Mouse (Mus musculus) spleen, postnatal 14 days (tissue): ENCODE measurements around the gene Vmn1r221.
"Not testable (repeated sequence)": the region's sequence is repeated elsewhere in the genome, so short reads cannot be mapped to it uniquely, and the experiment has no call there.

ENCODE experiments used
- DNase-seq, 2 experiments: peaks; one replicate each; pipeline ENCODE4 v3.0.0; 2021 to 2022; ENCODE audit warnings: low spot score in 2 of 2

Vmn1r221 gene

DNA sequence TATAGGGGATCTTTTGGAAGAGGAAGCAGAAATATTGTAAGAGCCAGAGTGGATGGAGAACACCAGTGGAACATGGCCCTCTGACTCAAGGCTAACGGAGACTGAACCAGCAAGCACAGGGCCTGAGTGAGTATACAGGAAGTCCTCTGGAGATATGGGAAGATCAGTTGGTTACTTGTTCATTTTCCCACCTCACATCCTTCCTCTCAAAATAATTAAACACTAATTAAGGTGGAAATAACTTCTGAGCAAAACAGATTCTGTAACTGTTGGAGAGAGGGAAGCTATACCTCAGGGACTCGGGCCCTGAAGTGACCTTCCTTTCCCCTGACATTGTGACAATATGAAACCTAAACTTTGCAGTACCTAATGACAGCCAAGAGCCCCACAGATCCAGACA is at the start of gene Vmn1r221:
Vmn1r221 (plus strand) TSS at position 301 of the 400 bp plus-strand sequence.
- not testable (repeated sequence) for DNase-seq

DNA sequence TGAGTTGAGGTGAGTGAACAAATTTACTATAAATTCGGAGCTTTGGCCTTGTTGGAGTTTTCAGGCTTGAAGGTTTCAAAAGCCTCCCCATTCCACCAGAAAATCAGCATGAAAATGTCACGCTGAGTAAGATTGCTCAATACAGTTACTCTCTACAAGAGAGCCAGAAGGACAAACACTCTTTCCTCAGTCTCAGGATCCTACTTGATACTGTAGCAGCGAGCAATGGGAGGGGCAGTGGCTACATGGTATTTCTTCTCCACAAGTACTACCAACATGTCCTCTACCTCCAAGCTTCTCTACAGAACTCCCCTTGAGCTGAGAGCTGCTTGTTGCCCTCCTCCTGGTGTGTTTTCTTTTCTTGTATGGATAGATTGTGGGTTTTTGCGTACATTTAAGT is 47.5 kb upstream of the Vmn1r221 start:
- DNase-seq, result not testable (repeated sequence)

DNA sequence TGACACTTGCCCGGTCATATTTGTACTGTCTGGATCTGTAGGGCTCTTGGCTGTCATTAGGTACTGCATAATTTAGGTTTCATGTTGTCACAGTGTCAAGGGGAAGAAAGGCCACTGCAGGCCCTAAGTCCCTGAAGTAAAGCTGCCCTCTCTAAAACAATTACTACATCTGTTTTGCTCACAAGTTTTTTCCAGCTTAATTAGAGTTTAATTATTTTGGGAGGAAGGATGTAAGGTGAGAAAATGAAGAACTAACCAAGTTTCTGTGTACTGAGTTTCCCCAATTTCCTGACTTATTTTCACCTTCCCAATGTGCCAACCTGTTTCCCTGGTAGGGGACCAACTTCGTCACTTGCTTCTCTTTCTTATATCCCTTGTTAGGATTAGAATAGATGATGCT is 26.1 kb upstream of the Vmn1r221 start, which contains the start of gene Vmn1r220:
Vmn1r220 (minus strand) TSS at position 101 of the 400 bp plus-strand sequence.
- no peak for DNase-seq

DNA sequence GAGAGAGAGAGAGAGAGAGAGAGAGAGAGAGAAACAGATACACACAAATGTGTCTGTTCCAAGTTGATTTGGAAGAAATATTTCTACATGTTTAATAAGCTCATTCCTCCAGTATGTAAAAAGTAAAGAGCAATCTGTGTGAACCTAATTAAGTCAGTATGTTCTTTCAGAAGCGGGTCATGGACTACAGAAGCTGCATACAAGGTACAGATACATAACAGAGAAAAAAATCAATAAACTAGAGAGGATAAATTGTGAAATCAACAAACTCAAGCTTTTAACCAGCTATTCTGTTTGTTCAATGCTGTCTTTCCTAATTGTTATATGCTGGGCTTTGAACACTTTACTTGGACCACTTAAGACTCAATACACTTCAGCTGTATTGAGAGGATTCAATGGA is 10.0 kb upstream of the Vmn1r221 start:
- DNase-seq, result not testable (repeated sequence)

DNA sequence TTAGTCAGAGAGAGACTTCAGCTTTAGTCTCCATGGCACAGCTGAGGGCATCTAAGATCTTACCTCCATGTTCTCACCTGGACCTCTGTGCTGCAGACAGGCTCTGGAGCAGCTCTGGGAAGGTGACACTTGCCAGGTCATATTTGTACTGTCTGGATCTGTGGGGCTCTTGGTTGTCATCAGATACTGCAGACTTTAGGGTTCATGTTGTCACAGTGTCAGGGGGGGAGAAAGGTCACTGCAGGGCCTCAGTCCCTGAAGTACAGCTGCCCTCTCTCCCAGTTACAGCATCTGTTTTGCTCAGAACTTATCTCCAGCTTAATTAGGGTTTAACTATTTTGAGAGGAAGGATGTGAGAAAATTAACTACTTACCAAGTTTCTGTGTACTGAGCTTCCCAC is 21.9 kb downstream of the Vmn1r221 start, which contains the start of gene Vmn1r222:
Vmn1r222 (minus strand) TSS at position 101 of the 400 bp plus-strand sequence.
- DNase-seq, result not testable (repeated sequence)

DNA sequence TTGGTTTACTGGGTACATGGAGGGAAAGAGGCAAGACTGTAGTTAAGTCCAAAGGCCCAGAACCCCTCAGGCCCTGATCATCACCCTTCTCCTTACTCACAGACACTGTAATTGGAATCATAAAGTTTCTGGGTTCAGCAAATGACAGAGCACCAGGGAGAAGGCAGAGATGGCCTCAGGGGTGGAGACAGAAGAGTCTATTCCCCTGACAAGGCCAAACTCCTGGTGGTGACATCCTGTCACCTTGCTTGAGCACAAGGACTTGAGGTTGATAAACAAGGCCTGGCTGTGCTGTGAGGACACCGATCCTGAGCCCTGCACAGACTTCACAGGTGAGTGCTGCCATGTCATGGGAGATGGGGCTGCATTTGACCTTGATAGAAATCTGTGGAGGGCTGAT is 32.9 kb downstream of the Vmn1r221 start, which contains the start of gene Vmn1r223:
Vmn1r223 (plus strand) TSS at position 301 of the 400 bp plus-strand sequence.
- not testable (repeated sequence) for DNase-seq

DNA sequence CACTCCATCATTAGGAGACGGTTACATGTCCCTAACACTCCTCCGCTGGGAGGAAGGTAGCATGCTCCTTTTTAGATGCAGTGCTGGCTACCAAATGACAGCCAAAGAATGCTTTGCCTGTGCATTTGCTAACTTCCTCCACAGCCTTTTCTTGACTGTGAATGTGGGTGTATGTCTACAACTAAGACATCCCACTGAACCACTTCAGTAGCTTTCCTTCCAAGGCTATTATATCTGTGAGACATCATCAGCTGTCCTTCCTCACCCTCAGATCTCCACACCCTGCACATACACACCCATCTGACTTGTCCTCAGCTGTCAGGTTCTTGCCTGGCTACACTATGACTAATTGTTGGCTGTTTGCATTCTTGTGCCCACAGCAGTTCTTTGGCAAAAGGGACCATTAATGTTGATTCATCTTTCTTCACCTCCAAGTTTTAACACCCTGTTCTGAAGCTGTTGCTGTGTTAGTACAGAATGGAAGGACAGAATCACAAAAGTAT is 44.7 kb downstream of the Vmn1r221 start:
- DNase-seq, result no peak

DNA sequence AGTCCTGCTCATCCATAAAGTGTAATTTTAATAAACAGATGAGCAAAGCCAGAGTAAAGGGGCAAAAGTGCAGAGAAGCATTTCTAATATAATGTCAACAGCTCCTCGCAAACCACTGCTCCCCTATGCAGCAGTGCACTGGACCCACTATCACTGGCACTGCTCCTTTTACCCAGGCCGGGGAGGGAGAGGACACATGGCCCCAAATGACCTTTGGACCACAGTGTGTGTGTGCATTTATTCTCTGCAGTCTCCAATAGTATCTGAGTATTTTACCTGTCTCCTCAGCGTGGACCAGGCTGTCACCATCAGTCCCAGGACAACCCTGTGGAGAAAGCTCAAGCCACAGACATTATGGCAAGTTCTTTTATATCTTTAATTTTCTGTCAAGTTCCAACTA is 54.7 kb downstream of the Vmn1r221 start:
- DNase-seq, result not testable (repeated sequence)

DNA sequence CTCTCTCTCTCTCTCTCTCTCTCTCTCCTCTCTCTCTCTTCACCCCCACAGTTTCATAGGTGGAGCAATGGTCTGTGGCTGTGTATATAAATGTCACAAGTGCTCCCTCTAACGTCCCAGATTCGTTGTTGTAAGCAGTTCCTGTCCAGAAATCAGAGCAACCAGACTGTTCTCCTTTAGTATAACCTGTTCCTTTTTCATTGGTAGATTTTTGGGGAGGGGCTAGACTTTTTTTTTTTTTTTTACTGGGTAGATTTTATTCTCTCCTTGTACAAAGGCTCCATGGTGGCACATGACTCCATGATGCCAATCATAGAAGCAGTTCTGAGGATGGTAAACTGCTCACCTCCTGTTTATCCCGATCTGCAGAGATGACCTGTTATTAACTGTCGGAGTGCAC is 55.2 kb downstream of the Vmn1r221 start:
- DNase-seq, result not testable (repeated sequence)

DNA sequence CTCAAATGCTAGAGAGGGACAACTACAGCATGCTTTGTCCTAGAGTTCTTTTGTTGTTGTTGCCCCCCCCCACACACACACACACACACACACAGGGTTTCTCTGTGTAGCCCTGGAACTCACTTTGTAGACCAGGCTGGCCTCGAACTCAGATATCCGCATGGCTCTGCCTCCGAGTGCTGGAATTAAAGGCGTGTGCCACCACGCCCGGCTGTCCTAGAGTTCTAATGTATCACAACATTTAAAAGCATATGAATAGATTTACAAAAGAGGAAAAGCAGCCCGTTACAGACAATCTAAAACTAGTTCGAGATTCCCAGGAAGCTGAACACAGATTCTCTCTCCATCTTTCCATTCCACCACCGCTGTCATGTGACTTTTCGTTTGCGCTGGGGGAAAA is 55.8 kb downstream of the Vmn1r221 start:
- DNase-seq, result no peak

DNA sequence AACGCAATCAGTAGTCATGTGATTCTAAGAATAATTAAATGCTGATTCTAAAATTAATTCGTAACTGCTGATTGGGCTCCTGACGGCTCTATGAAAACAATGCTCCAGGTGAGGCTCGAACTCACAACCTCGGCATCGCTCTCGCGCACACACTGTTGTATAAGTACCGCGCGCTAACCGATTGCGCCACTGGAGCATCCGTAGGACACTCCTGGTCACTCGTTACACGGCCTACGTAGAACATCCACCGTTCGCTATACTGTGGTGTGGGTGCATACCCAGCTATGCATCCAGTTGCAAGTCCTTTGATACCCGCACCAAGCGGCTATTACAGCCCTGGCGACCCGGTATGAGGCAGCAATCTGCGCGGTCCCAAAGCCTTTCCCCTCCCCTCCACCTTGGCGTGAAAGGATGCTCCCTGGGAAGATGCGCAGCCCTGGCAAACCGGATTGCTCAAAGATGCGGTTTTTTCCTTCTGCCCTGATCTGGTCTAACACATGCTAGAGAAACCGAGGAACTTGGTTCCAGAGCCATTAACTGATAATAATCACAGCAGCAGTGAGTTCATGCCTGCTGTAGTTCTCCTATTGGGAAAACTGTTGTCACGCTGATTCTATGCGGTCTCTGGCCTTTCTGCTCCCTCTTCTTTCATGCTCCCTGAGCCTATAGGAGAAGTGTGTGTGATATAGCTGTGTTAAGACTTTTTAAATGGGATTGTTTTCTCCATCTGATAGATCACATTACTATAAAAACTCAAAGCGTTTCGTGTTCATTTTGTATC is 56.6 kb downstream of the Vmn1r221 start:
- DNase-seq, result no peak
